Mouse (Mus musculus): ENCODE data around the gene Olfr147.
"Not testable (repeated sequence)": the region's sequence is repeated elsewhere in the genome, so short reads cannot be mapped to it uniquely, and the experiment has no call there.

Olfr147 gene

GRCm38 (mm10) chr9:38401398-38401797 lies at the start of gene Olfr147:
Gene Olfr147, plus strand, starts transcription at chr9:38401698.
- no peak for DNase-seq (ENCODE audit: low read depth)

- DNase-seq (ENCODE audit: low read depth) = no peak
These were observed 34.9 kb upstream of the Olfr147 start, which contains the start of gene Olfr250 for GRCm38 (mm10) chr9:38366596-38366995. Gene Olfr250, plus strand, starts transcription at chr9:38366896.

GRCm38 (mm10) chr9:38376786-38377185 lies 24.7 kb upstream of the Olfr147 start, which contains the start of gene Olfr251:
Gene Olfr251, plus strand, starts transcription at chr9:38377086.
- DNase-seq (ENCODE audit: low read depth) = no peak

GRCm38 (mm10) chr9:38407502-38407901 lies 6.0 kb downstream of the Olfr147 start:
- DNase-seq (ENCODE audit: low read depth) = not testable (repeated sequence)

- not testable (repeated sequence) for DNase-seq (ENCODE audit: low read depth)
These were observed 12.0 kb downstream of the Olfr147 start for GRCm38 (mm10) chr9:38413502-38413901.

GRCm38 (mm10) chr9:38423801-38424200 lies 22.3 kb downstream of the Olfr147 start:
- no peak for DNase-seq (ENCODE audit: low read depth)

- DNase-seq (ENCODE audit: low read depth) = no peak
These were observed 25.5 kb downstream of the Olfr147 start for GRCm38 (mm10) chr9:38427026-38427425.

- no peak for DNase-seq (ENCODE audit: low read depth)
These were observed 27.7 kb downstream of the Olfr147 start, which contains the start of gene Olfr901 for GRCm38 (mm10) chr9:38429155-38429554. Gene Olfr901, plus strand, starts transcription at chr9:38429455.

GRCm38 (mm10) chr9:38447352-38447751 lies 45.9 kb downstream of the Olfr147 start, which contains the start of gene Olfr902:
Gene Olfr902, plus strand, starts transcription at chr9:38447652.
- DNase-seq (ENCODE audit: low read depth) = no peak

All from induced T-regulatory cell, adult 2 months (primary cell).